Mouse (Mus musculus) embryonic stem cell, embryonic (primary cell): ENCODE data around the gene Ascc1.

ENCODE experiments used
- CTCF ChIA-PET, 4 experiments: fragments of 300-600 bp in 2 of 4; fragments of 350-600 bp in 2 of 4; sonication (Branson Sonifier 250); formaldehyde crosslinking; loops; one replicate each; lab custom pipeline; 2022; ENCODE audit warnings: inconsistent platforms in 2 of 4; lab: Charles Lee
- POLR2A ChIA-PET, 4 experiments: fragments of 300-600 bp in 2 of 4; fragments of 350-600 bp in 2 of 4; sonication (Branson Sonifier 250); formaldehyde crosslinking; loops; one replicate each; lab custom pipeline; 2022; ENCODE audit warnings: antibody characterized with exemption in 4 of 4, inconsistent platforms in 1 of 4; lab: Charles Lee

Gene Ascc1

DNA sequence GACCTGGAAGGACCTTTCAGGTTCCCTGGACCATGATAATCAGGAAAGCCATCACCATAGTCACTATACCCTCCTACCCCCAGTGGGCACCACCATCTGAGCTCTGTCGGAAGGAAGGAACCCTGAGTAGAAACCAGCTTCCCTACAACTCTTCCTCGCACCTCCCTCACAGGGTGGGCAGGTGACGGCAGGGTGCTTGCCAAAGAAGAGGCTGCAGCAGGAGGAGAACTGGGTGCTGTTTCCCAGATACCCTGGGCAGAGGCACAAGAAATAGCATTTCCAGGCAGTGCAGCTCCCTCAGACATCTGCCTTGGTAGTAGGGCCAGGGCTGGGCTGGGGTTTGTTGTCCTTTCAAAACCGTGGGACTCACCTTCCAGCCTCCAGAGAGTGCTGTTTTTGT lies 118.0 kb downstream of the Ascc1 start:
- POLR2A ChIA-PET: interaction anchor here in 1 of 4 experiments (0.6 kb wide), 1 partner anchor 11 kb away, joined by 3 read pairs; no protein-coding TSS in a partner anchor

GRCm38 (mm10) chr10:60124078-60124477 lies 121.5 kb downstream of the Ascc1 start:
- POLR2A ChIA-PET: interaction anchor here in 3 of 4 experiments (0.6 to 1.6 kb wide), 13 partner anchors 9 to 256 kb away, joined by 3 to 5 read pairs (median 3); no protein-coding TSS in a partner anchor

More for the DNA sequence above, 118.0 kb downstream of the Ascc1 start:
- CTCF ChIA-PET: interaction anchor here in 2 of 4 experiments (0.5 kb wide), 2 partner anchors 132 to 142 kb away, joined by 3 read pairs; no protein-coding TSS in a partner anchor

DNA sequence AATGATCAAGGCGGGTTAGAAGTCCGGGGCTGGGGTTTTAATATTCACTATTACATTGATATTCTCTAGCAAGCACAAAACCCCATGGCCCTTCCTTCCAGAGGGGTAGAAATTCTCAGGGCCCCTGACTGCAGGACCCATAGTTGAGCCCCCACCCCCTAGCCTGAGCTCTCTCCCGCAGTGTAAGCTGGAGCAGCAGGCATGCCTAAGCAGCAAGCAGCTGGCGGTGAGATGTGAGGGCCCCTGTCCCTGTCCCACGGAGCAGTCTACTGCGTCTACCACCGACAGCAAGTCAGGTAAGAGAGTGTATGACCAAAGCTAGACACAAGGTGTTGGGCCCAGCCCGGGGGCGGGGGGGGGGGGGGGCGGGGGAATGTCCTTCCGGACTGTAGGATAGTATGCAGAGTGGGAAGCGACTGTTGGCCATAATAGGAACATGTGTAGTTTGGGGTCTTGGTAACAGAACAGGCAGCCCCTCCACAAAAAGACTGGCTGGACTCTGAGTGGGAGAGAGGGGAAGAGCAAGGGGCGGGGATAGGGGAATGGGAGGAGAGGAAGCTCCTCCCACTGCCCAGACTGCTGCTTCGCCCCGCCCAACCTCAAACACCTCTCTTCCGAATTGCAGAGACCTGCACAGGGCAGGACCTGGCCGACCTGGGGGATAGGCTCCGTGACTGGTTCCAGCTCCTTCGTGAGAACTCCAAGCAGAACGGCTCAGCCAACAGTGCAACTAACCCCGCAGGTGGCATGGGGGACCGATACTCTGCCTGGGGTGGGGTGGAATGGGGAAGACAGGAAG lies 123.1 kb downstream of the Ascc1 start:
- CTCF ChIA-PET: interaction anchor here (0.5 to 3.6 kb wide), 32 partner anchors 8 to 683 kb away, joined by 3 to 51 read pairs (median 5); no protein-coding TSS in a partner anchor
- POLR2A ChIA-PET: interaction anchor here in 3 of 4 experiments (0.6 to 1.9 kb wide), 42 partner anchors 8 to 1216 kb away, joined by 3 to 13 read pairs (median 4); partner anchors contain the start of genes Anapc16 (in 1 of the 3), Ascc1 (in 1 of the 3), Ddit4 (in 1 of the 3) and Spock2 (in 1 of the 3)

More at GRCm38 (mm10) chr10:60124078-60124477, 121.5 kb downstream of the Ascc1 start:
- CTCF ChIA-PET: interaction anchor here (0.5 to 3.6 kb wide), 55 partner anchors 8 to 1328 kb away, joined by 3 to 51 read pairs (median 3); partner anchors contain the start of genes Anapc16 (in 2 of the 4), Ascc1 (in 2 of the 4), Eif4ebp2 (in 1 of the 4) and Spock2 (in 1 of the 4)

DNA sequence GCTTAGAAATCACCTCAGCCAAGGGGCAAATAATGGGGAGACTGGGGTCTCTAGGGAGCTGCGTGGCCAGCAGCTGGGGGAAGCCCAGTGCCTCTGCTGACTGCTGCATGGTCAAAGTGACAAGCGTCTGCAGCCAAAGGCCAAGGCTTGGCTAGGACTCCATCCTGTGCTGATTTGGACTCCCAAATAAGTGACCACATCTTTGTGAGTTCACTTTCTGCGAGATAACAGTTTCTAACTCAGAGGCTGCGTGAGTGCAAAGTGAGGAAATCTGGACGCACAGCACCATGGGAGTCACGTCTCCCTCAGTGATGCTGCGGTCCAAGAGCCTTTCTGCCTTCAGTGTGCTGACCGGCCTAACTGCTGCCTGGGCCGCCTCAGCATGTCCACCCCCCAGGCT lies 125.7 kb downstream of the Ascc1 start:
- ChIA-PET POLR2A (no interaction called here), CTCF (interaction anchor here in 1 of 4 experiments (0.7 kb wide), 1 partner anchor 88 kb away, joined by 8 read pairs; no protein-coding TSS in a partner anchor)

DNA sequence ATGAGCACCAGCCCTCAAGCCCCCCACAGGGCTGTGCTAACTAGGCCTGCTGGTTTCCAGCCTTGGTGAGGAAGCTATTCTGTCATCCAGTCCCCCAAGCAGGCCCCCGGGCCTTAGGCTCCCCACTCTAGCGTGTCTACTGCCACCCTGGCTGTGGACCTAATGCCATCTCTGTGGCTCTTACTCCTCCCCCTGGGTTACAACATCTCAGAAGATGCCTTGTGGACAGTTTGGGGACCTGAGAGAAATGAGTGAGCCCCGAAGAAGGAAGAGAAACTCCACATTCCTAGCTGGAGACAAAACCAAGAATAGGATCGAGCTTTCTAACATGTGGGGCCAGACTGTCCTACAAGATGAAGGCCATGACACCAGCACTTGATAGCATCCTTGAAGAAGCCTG lies 127.9 kb downstream of the Ascc1 start:
- POLR2A ChIA-PET: interaction anchor here in 2 of 4 experiments (0.6 to 1.2 kb wide), 4 partner anchors 121 to 162 kb away, joined by 3 to 5 read pairs (median 4); partner anchors contain the start of genes Anapc16 (in 2 of the 2) and Ascc1 (in 2 of the 2)
- CTCF ChIA-PET: interaction anchor here in 1 of 4 experiments (1.5 kb wide), 1 partner anchor 23 kb away, joined by 3 read pairs; no protein-coding TSS in a partner anchor

DNA sequence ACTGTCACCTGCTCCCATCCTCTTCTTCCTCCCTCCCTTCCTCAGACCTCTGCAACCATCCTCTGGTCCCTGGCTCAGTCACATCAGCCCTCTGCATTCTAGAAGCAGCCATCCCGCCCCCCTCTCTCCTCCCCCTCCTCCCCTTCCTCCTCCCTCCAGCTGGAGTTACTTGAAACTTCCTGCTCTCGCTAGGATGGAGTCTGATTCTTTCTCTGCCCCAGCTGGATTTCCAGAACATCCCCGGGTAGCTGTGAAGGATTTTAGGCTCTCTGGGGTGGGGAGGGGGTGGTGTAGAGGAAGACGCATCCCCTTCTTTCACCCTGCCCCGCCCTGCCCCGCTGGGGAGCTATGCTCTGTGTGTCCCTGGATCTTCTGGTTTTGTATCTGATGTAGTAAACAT lies 130.9 kb downstream of the Ascc1 start:
- CTCF ChIA-PET: interaction anchor here in 3 of 4 experiments (0.6 to 3.3 kb wide), 12 partner anchors 8 to 201 kb away, joined by 3 to 22 read pairs (median 4); no protein-coding TSS in a partner anchor

GRCm38 (mm10) chr10:60134201-60134600 lies 131.6 kb downstream of the Ascc1 start:
- ChIA-PET POLR2A (interaction anchor here in 3 of 4 experiments (0.8 to 1.9 kb wide), 14 partner anchors 8 to 166 kb away, joined by 3 to 12 read pairs (median 3); no protein-coding TSS in a partner anchor), CTCF (interaction anchor here in 2 of 4 experiments (0.8 to 3.3 kb wide), 8 partner anchors 8 to 117 kb away, joined by 3 to 22 read pairs (median 4); no protein-coding TSS in a partner anchor)

More for the DNA sequence above, 130.9 kb downstream of the Ascc1 start:
- POLR2A ChIA-PET: interaction anchor here in 3 of 4 experiments (0.6 to 1.9 kb wide), 13 partner anchors 8 to 132 kb away, joined by 3 to 12 read pairs (median 3); no protein-coding TSS in a partner anchor

DNA sequence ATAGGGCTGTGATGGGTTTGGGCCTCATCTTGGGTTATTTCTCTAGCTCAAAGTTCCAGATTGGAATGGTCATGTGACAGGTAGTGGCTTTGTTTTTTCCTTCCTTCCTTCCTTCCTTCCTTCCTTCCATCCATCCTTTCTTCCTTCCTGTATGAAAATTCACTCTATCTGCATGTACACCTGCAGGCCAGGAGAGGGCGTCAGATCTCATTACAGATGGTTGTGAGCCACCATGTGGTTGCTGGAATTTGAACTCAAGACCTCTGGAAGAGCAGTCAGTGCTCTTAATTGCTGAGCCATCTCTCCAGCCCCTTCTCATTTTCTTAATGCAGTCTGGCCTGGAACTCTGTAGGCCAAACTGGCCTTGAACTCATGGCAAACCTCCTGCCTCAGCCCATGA lies 133.4 kb downstream of the Ascc1 start:
- POLR2A ChIA-PET: interaction anchor here in 3 of 4 experiments (1.1 to 2.5 kb wide), 10 partner anchors 9 to 216 kb away, joined by 3 to 10 read pairs (median 4); no protein-coding TSS in a partner anchor
- CTCF ChIA-PET: interaction anchor here in 3 of 4 experiments (0.8 to 2.6 kb wide), 5 partner anchors 10 to 35 kb away, joined by 3 to 9 read pairs (median 4); no protein-coding TSS in a partner anchor

DNA sequence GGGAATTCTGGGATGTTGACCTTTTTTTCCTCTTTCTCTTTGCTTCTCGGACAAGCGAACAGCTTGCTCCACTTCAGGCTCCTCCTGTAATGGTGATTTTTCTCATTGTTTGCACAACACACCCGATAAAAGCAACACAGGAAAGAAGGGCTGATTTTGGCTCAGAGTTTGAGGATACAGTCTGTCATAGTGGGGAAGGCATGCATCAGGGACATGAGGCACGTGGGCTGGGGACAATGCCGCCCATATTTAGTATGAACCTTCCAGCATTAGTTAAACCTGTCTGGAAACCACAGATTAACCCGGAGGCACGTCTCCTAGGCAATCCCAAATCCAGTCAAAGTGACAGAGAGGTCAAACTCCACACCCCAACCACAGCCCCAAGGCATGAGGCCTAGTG lies 134.3 kb downstream of the Ascc1 start:
- POLR2A ChIA-PET: interaction anchor here in 3 of 4 experiments (0.7 to 2.5 kb wide), 19 partner anchors 10 to 215 kb away, joined by 3 to 10 read pairs (median 3); partner anchors contain the start of gene Anapc16 (in 1 of the 3)
- CTCF ChIA-PET: interaction anchor here in 3 of 4 experiments (0.8 to 2.6 kb wide), 11 partner anchors 11 to 110 kb away, joined by 3 to 9 read pairs (median 4); no protein-coding TSS in a partner anchor

- CTCF ChIA-PET: interaction anchor here in 2 of 4 experiments (0.8 to 2.6 kb wide), 4 partner anchors 13 to 106 kb away, joined by 3 to 7 read pairs (median 4); no protein-coding TSS in a partner anchor
- POLR2A ChIA-PET: interaction anchor here in 2 of 4 experiments (0.9 to 1.7 kb wide), 7 partner anchors 12 to 239 kb away, joined by 3 to 5 read pairs (median 3); no protein-coding TSS in a partner anchor
These were observed 136.1 kb downstream of the Ascc1 start for GRCm38 (mm10) chr10:60138680-60139079.

GRCm38 (mm10) chr10:60140751-60141150 lies 138.1 kb downstream of the Ascc1 start:
- ChIA-PET CTCF (interaction anchor here in 1 of 4 experiments (0.6 kb wide), 1 partner anchor 794 kb away, joined by 3 read pairs; no protein-coding TSS in a partner anchor), POLR2A (interaction anchor here in 1 of 4 experiments (0.7 kb wide), 1 partner anchor 73 kb away, joined by 3 read pairs; no protein-coding TSS in a partner anchor)

GRCm38 (mm10) chr10:60141656-60142160 lies 139.1 kb downstream of the Ascc1 start:
- POLR2A ChIA-PET: interaction anchor here in 2 of 4 experiments (0.7 to 0.9 kb wide), 2 partner anchors 26 to 225 kb away, joined by 3 to 6 read pairs; no protein-coding TSS in a partner anchor
- CTCF ChIA-PET: interaction anchor here in 2 of 4 experiments (0.6 kb wide), 2 partner anchors 59 to 193 kb away, joined by 3 to 4 read pairs; no protein-coding TSS in a partner anchor

DNA sequence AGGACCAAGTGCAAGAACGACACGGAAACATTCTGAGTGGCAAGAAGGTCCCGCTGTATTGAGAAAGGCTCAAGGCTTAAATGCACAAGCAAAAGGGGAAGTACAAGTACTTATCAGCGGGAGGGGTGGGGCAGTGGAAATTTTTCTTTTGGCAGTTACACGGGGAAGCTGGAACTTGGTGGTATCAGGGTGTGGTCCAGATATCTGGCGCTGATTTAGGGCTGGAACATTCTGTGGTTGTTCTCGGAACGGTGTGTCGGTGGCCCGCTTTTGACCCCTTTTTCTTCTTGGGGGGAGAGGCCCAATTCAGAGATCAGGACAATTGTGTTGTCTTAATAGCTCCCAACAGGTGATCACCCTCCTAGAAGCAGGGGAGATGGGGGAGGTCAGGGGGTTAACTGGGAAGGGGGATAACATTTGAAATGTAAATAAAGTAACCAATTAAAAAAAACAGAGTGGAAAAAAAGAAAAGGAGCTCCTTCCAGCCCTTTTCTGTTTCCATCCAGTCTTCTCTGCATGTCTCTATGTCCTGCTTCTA lies 145.0 kb downstream of the Ascc1 start:
- ChIA-PET POLR2A (interaction anchor here (0.6 to 1.8 kb wide), 20 partner anchors 10 to 419 kb away, joined by 3 to 7 read pairs (median 4); partner anchors contain the start of gene Ddit4 (in 1 of the 4)), CTCF (interaction anchor here (0.6 to 3.0 kb wide), 45 partner anchors 9 to 605 kb away, joined by 3 to 39 read pairs (median 4); partner anchors contain the start of genes Chst3 (in 1 of the 4), Psap (in 1 of the 4) and Slc29a3 (in 1 of the 4))

DNA sequence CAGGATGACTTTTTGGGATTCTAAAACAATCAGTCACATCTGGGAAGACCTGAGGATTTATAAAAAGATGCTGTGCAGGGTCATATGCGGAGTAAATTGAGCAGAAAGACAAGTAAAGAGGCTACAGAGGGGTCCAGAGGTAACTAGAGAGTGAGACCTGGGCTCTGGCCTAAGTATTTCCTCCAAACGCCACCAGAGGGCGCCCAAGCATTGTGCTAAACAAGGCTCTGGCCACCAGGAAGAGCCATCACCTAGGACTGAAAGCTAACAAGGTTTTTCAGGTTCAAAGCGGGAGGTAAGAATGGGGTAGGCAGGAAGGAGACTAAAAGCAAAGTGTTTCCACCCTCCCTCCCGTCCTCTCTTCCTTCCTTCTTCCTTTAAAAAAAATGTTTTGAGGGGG lies 145.5 kb downstream of the Ascc1 start:
- POLR2A ChIA-PET: interaction anchor here (0.6 to 1.8 kb wide), 18 partner anchors 10 to 419 kb away, joined by 3 to 7 read pairs (median 4); partner anchors contain the start of gene Ddit4 (in 1 of the 4)
- CTCF ChIA-PET: interaction anchor here (0.6 to 3.0 kb wide), 60 partner anchors 9 to 1145 kb away, joined by 3 to 39 read pairs (median 4); partner anchors contain the start of genes Chst3 (in 2 of the 4), Psap (in 1 of the 4) and Slc29a3 (in 1 of the 4)
